Mouse (Mus musculus): ENCODE measurements around the gene Tmem104.
A peak's percentile ranks its signal among the peaks of the same experiment; 100 is the strongest.

Tmem104 gene

GRCm38 (mm10) chr11:115166776-115167175 lies 20.5 kb upstream of the Tmem104 start:
- no peak for DNase-seq (ENCODE audit: low spot score in 2 of 2)

GRCm38 (mm10) chr11:115167631-115168249 lies 19.5 kb upstream of the Tmem104 start:
- no peak for DNase-seq (ENCODE audit: low spot score in 2 of 2)

- no peak for DNase-seq (ENCODE audit: low spot score in 2 of 2)
Observed at GRCm38 (mm10) chr11:115169430-115169829, 17.9 kb upstream of the Tmem104 start.

- no peak for DNase-seq (ENCODE audit: low spot score in 2 of 2)
Observed at GRCm38 (mm10) chr11:115171125-115171524, 16.2 kb upstream of the Tmem104 start.

GRCm38 (mm10) chr11:115172825-115173287 lies 14.4 kb upstream of the Tmem104 start:
- DNase-seq (ENCODE audit: low spot score in 2 of 2) = no peak

- no peak for DNase-seq (ENCODE audit: low spot score in 2 of 2)
Observed at GRCm38 (mm10) chr11:115173549-115174339, 13.5 kb upstream of the Tmem104 start.

- no peak for DNase-seq (ENCODE audit: low spot score in 2 of 2)
Observed at GRCm38 (mm10) chr11:115176399-115177190, 10.7 kb upstream of the Tmem104 start.

- no peak for DNase-seq (ENCODE audit: low spot score in 2 of 2)
Observed at GRCm38 (mm10) chr11:115177559-115178195, 9.6 kb upstream of the Tmem104 start.

- no peak for DNase-seq (ENCODE audit: low spot score in 2 of 2)
Observed at GRCm38 (mm10) chr11:115178766-115179165, 8.5 kb upstream of the Tmem104 start.

GRCm38 (mm10) chr11:115179191-115179590 lies 8.1 kb upstream of the Tmem104 start:
- DNase-seq (ENCODE audit: low spot score in 2 of 2) = peak in 1 of 2 experiments; percentile 31

- DNase-seq (ENCODE audit: low spot score in 2 of 2) = no peak
Observed at GRCm38 (mm10) chr11:115179881-115180280, 7.4 kb upstream of the Tmem104 start.

- no peak for DNase-seq (ENCODE audit: low spot score in 2 of 2)
Observed at GRCm38 (mm10) chr11:115181913-115182638, 5.2 kb upstream of the Tmem104 start.

GRCm38 (mm10) chr11:115184973-115185372 lies 2.3 kb upstream of the Tmem104 start:
- no peak for DNase-seq (ENCODE audit: low spot score in 2 of 2)

GRCm38 (mm10) chr11:115187693-115188092 lies 406 bp downstream of the Tmem104 start, which contains the start of gene Nat9:
TSS of gene Nat9 (minus strand) at chr11:115187859.
- no peak for DNase-seq (ENCODE audit: low spot score in 2 of 2)

GRCm38 (mm10) chr11:115188539-115189231 lies 1.4 kb downstream of the Tmem104 start:
- DNase-seq (ENCODE audit: low spot score in 2 of 2) = no peak

GRCm38 (mm10) chr11:115189304-115189703 lies 2.0 kb downstream of the Tmem104 start:
- no peak for DNase-seq (ENCODE audit: low spot score in 2 of 2)

GRCm38 (mm10) chr11:115192180-115192579 lies 4.9 kb downstream of the Tmem104 start:
- DNase-seq (ENCODE audit: low spot score in 2 of 2) = no peak

GRCm38 (mm10) chr11:115194693-115195092 lies 7.4 kb downstream of the Tmem104 start:
- DNase-seq (ENCODE audit: low spot score in 2 of 2) = no peak

GRCm38 (mm10) chr11:115195933-115196332 lies 8.6 kb downstream of the Tmem104 start:
- no peak for DNase-seq (ENCODE audit: low spot score in 2 of 2)

- no peak for DNase-seq (ENCODE audit: low spot score in 2 of 2)
Observed at GRCm38 (mm10) chr11:115197558-115197957, 10.3 kb downstream of the Tmem104 start.
